Mouse (Mus musculus) cerebellum, adult 2 months (tissue): ENCODE measurements at regions not wholly inside any gene's neighbourhood (a gene's known extent, or its start where the extent isn't known, plus 50 kb on each side); places are given as distances from the start of the nearest gene placed in this dataset.

ENCODE experiments used
- CTCF ChIP-seq: fragments of 200-500 bp; IDR thresholded peaks from 2 replicates; pipeline ENCODE4 v1.5.1; 2011; ENCODE audit warnings: low read depth, mild to moderate bottlenecking, control low read depth, low read length, moderate library complexity, borderline replicate concordance; ENCODE audit not compliant: insufficient read depth
- POLR2A ChIP-seq: fragments of 200-500 bp; IDR thresholded peaks from 2 replicates; pipeline ENCODE4 v1.6.1; 2011; ENCODE audit warnings: low read length, control low read depth, borderline replicate concordance; ENCODE audit not compliant: insufficient read depth

DNA sequence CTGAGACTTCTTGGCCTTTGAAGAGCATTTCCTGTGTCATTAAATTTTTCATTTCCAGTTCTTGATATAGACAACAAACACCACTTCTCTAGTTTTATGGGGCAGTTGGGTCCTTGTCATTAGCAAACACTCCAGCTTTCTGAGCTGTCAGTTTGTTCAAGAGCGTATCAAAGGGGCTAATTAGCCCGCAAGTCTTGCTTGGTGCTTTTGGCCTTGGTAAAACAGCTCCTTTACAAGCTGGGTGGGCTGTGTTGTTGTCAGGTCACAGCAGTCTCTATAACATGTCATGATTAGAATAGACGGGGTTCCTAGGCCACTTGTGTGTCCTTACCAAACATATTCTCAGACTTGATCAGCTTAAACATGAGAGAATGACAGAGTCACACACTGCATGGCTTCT, 397.1 kb upstream of the Map3k7 start:
- TF ChIP-seq CTCF = no peak
- no peak for TF ChIP-seq POLR2A
